Mouse (Mus musculus) c-Kit-positive CD71-negative TER-119-negative erythroid progenitor cells, embryonic 14.5 days (primary cell): ENCODE measurements at regions not wholly inside any gene's neighbourhood (a gene's known extent, or its start where the extent isn't known, plus 50 kb on each side); places are given as distances from the start of the nearest gene placed in this dataset.
A peak's percentile ranks its signal among the peaks of the same experiment; 100 is the strongest.

Experiments
- DNase-seq: peaks from one replicate; pipeline ENCODE4 v3.0.0-alpha.2; 2013; ENCODE audit warnings: low read depth

DNA sequence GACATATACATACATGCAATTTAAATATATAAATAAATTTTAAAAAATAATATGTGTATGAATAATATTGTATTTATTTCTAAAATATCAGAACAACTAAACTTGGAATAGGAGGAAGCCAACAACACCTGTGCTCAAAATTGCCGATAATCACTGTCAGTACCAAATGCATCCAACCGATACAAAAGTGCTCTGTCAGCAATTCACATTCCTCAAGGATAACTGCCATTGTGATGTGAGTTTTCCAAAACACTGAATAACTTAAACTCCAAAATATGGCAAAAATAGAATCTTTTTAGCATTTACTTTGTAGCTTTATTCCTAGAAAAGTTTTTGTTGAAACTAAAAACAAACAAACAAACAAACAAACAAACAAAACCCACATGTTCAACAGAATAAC is 279.4 kb downstream of the Actr3 start:
- DNase-seq = no peak

DNA sequence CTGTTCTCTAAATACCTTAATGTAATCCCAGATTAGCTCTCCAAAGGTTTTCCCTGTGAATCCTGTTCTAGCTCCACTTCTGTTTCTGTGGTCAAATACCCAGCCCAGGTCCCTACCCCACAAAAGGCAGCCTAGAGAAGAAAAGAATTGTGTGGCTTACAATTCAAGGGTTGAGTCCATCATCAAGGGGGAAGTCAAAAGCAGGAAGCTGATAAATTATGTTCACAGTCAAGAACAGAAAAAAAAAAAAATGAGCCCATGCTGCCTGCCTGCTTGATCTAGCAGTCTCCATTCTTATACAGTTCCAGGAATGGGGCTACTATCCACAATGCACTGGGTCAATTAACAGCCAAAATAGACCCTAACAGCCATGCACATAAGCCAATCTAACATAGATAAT is 285.7 kb downstream of the Actr3 start:
- no peak for DNase-seq

DNA sequence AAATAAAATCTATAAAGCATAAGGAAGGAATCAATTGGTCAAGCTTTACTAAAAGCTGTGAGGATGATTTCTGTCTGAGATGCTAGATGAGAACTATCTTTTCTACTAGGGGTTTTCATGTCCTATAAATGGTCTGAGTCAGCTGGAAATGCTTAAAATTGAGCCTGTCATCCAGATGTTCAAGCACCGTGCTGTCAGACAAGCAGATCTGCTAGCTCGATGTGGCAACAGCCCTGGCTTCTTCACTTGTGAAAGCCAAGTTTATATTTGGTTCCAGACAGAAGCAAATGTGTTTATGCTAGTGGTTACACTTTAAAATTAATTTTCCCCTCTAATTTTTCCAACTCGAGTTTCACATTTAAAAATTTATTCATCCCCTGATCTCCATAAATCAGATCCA is 311.7 kb downstream of the Actr3 start:
- DNase-seq = no peak

DNA sequence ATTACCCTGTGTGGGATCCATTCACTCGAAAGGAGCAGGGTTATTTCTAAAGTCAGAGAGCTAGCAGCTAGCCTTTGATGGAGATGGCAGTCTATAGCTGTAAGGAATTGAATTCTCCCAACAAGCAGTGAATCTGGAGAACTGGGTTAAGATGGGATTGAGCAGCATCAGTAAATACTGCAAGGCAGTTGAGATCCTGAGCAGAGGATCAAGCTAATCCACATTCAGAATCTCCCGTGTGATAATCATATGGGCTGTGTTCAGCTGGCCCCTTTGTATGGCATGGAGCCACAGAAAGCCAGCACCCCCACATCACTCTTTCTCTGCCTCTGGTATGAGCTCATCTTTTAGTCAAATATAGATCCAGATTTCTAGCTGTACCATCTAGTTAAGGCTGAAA is 334.9 kb downstream of the Actr3 start:
- no peak for DNase-seq

DNA sequence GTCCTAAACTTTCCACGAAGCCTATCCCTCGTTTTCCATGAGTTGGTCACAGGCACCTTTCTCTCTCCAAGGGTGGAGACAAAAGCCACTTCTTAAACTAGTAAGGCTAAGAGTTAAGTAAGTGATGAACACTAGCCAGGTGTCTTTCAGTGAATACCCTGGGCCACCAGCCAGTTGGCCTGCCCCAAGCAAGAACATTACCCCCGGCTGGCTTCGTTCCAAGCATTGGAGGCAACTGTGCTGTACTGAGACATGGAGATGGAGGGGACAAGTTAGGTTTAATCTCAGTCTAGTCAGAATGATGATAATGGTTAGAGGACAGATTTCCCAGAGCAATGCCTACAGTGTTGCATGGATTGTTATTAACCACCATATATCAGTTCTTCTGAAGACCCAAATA is 350.6 kb downstream of the Actr3 start:
- DNase-seq = no peak

DNA sequence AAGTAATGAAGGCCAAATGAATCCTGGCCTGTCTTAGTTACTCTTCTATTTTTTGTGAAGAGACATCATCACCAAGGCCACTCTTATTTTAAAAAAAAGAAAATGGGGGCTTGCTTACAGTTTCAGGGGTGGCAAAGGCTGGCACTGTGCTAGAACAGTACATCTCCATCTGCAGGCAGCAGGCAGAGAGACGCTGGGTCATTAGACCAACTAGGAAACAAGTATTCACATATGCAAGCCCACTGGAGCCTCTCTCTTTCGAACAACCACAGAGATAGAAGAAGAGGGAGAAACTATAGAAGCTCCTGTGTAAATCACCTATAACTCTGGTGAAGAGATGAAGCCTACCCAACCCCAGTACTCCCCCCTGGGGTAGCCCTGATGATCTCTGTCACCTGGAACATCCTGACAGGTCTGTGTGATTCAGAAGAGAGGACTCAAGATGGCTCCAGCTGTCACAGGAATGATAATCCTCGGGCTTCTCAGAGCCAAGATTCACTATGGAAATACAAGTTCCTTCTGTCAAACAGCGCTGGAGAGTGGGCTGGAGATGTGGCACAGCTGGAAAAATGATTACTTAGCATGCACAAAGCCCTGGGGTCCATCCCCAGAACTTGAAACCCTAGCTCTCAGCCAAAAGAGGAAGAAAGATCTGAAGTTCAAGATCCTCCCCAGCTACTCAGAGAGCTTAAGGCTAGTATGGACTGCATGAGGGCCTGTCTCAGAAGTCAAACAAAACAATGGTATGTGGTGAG is 395.8 kb downstream of the Actr3 start:
- DNase-seq = no peak

DNA sequence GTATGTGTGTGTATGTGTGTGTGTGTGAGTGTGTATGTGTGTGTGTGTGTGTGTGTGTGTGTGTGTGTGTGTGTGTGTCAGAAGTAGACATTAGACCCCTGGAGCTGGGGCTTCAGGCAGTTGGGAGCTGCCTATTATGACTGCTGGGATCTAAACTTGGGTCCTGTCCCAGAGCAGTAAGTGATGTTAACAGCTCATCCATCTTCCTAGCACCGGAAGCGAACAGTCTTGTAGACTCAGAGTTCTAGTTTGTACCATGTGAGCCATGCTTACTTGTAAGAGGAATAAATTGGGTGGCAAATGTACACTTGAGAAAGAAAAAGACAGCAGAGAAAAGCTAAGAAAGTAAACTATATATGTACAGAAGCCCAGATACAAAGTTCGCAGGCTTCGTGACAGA is 422.2 kb downstream of the Actr3 start:
- DNase-seq = no peak

GRCm38 (mm10) chr1:125011893-125012292 is 423.6 kb downstream of the Actr3 start:
- no peak for DNase-seq

- DNase-seq = no peak
Measured at GRCm38 (mm10) chr1:124997577-124997976, 437.9 kb downstream of the Actr3 start.

DNA sequence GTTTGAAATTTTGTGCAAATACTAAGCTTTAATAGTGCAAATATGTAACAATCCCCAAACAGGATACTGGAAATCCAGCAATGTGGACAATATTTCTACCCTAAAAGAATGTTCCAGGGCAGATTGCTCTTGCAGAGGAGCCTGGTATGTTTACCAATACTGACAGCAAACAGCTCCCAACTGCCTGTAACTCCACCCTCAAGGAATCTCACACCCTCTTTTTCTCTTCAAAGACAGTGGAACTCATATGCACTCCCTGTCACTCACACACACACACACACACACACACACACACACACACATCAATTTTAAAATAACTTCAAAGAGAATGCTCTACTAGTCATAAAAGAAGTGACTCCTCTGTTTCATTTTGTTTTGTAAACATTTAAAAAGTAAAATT is 484.7 kb downstream of the Actr3 start:
- DNase-seq = no peak

GRCm38 (mm10) chr1:124904373-124904772 is 531.2 kb downstream of the Actr3 start:
- DNase-seq = no peak

- DNase-seq = no peak
Measured at GRCm38 (mm10) chr1:124871148-124871547, 564.4 kb downstream of the Actr3 start.

DNA sequence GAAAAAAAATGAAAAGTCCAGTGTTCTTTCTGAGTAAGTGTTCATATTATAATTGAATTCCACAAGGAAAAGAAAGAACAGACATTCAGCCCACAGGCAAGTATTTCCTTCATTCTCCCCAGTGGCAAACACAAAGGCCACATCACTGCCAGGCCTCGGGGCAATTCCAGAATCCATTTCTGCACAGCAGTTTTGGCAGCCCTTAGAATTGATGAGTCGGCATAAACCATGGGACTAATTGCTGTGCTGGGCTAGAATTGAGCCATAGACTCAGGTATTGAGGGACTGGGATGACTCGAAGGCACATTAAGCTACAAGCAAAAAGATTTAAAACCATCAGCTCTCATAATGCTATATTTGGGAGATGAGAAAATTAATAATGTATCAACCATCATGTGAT is 569.3 kb downstream of the Actr3 start:
- no peak for DNase-seq

DNA sequence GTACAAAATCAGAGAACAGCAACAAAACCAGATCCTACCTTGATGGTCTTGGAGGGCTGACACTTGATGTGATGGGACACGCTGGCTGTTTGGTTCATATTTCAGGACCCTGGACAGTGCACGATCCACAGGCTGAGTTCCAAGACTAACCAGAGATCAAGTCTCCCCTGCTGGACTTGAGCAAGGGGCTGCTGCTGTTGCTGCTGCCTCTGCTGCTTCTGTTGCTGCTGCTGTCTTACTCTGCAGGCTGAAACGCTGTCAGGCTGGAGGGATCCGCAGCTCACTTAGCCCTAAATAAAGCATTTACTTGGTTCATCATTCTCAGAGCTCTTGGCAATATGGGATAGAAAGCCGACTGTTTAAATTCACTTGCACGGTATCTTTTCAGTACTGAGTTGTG is 589.8 kb downstream of the Actr3 start:
- peak; percentile 24 for DNase-seq

- DNase-seq = no peak
Measured at GRCm38 (mm10) chr1:124825717-124826116, 609.8 kb downstream of the Actr3 start.

- DNase-seq = no peak
Measured at GRCm38 (mm10) chr1:124793026-124793425, 642.5 kb downstream of the Actr3 start.

- DNase-seq = no peak
Measured at GRCm38 (mm10) chr1:124790646-124791045, 644.9 kb downstream of the Actr3 start.

DNA sequence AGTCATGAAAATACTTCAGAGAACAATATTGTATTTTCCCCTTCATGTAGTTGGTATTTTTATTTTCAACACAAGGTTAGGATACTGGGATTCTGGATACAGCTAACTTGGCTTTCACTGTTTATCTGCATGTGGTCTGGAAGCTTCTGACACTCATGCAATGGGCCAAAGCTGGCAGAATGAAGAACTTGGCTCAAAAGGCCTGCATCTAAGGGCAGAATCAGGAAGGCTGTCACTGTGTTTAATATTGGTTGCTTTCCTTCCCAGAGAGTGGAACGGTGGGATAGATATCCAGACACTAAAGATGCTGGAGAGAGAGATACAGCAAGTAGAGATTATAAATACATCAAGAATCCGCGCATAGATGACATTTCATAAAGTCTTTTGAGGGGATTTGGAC is 645.4 kb downstream of the Actr3 start:
- no peak for DNase-seq

DNA sequence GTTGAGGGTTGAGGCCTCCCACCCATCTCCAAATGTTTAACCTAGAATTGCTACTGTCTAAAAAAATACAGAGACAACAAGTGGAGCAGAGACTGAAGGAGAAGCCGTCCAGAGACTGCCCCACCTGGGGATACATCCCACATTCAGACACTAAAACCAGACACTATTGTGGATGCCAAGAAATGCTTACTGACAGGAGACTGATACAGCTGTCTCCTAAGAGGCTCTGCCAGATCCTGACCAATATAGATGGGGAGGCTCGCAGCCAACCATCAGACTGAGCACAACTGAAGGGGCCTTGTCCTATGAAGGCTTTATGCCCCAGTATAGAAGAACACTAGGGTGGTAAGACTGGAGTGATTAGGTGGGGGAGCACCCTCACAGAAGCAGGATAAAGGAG is 652.5 kb downstream of the Actr3 start:
- no peak for DNase-seq

DNA sequence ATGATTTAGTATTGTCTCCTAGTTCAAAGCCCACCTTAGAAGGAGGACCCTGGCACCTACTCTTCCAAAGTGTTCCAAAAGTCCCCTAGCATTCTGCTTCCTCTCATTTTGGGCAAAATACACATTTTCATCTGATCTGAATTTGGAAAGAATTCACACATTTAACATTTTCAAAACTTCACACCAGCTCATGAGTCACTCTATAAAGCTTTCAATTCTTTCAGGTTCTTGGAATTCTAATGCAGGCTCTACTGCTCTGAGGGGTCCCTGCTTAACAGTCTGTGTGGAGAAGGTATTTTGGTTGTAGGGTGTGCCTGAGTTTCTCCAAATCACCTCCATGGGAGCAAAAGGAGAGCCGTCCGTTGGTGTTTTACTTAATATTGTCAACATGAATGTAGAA is 657.8 kb downstream of the Actr3 start:
- no peak for DNase-seq

DNA sequence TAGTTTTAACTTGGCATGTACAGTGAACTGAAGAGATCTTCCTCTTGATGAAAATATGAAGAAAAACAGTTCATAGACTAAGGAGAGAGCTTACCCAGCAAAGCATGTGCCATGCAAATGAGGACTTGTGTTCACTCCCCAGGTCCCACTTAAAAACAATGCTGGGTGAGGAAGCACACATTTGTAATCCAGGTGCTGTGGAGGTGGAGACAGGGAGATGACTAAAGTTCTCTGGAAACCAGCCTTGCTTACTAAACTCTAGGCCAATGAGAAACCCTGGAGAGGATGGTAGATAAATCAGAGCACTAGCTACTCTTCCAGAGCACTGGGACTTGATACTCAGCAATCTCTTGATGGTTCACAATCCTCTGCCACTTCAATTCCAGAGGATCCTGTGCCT is 678.8 kb downstream of the Actr3 start:
- DNase-seq = no peak

DNA sequence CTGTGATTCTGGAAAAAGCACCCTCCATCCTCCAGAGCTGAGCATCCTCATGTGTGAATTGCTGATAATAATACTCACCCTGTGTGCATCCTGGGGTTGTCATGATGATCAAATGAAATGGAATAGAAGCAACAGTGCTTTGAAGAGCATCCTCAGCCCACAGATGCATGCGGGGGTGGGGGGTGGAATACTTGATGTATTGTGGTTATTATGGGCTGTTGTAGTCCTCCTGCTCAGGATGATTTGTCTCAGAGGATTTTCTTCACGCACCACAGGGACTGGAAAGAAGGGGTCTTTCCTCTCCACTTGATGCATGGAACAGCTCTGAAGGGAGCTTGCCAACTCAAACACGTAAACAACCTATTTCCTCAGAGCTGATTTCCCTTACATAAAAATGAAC is 694.4 kb upstream of the Dpp10 start:
- DNase-seq = no peak

DNA sequence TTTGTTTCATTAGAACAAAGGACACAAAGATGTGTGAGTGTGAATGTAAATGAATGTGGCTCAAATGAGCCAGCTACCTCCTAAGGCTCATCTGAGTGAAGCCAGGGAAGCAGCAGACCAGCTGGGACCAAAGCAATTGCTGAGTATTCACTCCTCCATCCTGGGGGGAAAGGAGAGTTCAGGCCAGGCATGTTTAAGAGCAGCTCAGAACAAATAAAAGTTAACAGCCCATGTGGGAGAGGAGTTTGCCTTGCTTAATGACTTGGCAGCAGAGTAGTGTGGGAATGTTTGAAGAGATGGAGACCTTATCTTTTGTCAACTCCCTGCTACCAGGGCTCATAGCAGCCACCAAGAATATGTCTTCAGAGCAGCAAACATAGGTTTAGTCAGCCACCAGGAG is 685.0 kb upstream of the Dpp10 start:
- DNase-seq = no peak

DNA sequence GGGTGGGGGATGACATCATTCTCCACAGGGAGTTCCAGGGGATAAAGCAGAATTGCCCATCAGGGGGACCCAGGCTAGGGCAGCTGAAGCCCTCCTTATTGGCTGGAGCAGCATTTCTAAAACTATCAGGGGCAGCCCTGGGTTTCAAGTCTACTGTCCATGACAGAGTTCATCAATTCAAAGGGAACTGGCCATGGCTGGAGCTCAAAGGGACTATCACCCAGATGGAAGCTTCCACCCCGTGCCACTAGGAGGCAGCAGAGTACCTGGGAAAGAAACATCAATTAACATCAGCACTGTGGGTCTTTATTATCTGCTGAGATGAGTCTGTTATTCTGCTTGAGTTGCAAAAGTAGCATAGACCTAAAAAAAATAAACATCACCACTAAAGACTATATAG is 672.7 kb upstream of the Dpp10 start:
- peak; percentile 25 for DNase-seq

GRCm38 (mm10) chr1:124706246-124706645 is 660.9 kb upstream of the Dpp10 start:
- DNase-seq = no peak
